Mouse (Mus musculus) liver, adult 2 months (tissue): ENCODE measurements around the gene Gm28043.

Experiments
- CTCF ChIP-seq: fragments of 200-500 bp; IDR thresholded peaks from 2 replicates; pipeline ENCODE4 v1.5.1; 2011; ENCODE audit warnings: low read depth, low read length, control low read depth
- POLR2A ChIP-seq: fragments of 200-500 bp; IDR thresholded peaks from 2 replicates; pipeline ENCODE4 v1.6.1; 2011; ENCODE audit warnings: low read length, control low read depth; ENCODE audit not compliant: insufficient read depth; ENCODE audit errors: extremely low read depth

DNA sequence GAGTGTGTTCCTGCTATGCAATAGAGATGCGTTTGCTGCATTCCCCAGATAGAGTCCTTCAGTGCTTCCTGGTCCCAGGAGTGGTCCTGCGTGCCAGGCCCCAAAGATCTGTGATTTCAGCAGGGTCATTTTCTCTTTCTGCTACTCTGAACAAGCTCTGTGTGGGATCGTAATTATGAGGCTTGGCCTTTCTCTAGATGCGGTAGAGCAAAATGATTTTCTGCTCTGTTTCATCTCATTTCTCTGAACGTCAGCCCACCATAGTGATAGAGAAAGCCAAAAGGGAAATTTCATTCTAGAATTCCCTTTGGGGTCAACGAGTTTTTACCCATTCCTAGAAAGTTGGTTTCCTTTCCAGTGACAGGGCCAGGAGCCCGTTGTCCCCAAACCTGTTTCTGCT, 67.6 kb downstream of the Gm28043 start:
- no peak for TF ChIP-seq CTCF
- no peak for TF ChIP-seq POLR2A
